Mouse (Mus musculus): ENCODE data around the gene S1pr2.

Gene S1pr2

GRCm38 (mm10) chr9:20966747-20967146 lies 9.8 kb downstream of the S1pr2 start:
- no peak for DNase-seq (ENCODE audit: low spot score)

GRCm38 (mm10) chr9:20966008-20966407 lies 10.6 kb downstream of the S1pr2 start:
- no peak for DNase-seq (ENCODE audit: low spot score)

GRCm38 (mm10) chr9:20965606-20966005 lies 11.0 kb downstream of the S1pr2 start:
- DNase-seq (ENCODE audit: low spot score): no peak

- DNase-seq (ENCODE audit: low spot score): no peak
Measured at GRCm38 (mm10) chr9:20961557-20961956, 15.0 kb downstream of the S1pr2 start.

- DNase-seq (ENCODE audit: low spot score): no peak
Measured at GRCm38 (mm10) chr9:20959430-20959938, 17.1 kb downstream of the S1pr2 start, which contains the start of gene Dnmt1. Dnmt1 (minus strand) TSS chr9:20959888.

- no peak for DNase-seq (ENCODE audit: low spot score)
Measured at GRCm38 (mm10) chr9:20956989-20957388, 19.6 kb downstream of the S1pr2 start.

GRCm38 (mm10) chr9:20952520-20953227 lies 23.9 kb downstream of the S1pr2 start:
- peak; percentile 97 for DNase-seq (ENCODE audit: low spot score)

- DNase-seq (ENCODE audit: low spot score): no peak
Measured at GRCm38 (mm10) chr9:20951966-20952519, 24.5 kb downstream of the S1pr2 start.

- no peak for DNase-seq (ENCODE audit: low spot score)
Measured at GRCm38 (mm10) chr9:20951441-20951840, 25.1 kb downstream of the S1pr2 start.

- no peak for DNase-seq (ENCODE audit: low spot score)
Measured at GRCm38 (mm10) chr9:20950419-20950818, 26.2 kb downstream of the S1pr2 start.

- no peak for DNase-seq (ENCODE audit: low spot score)
Measured at GRCm38 (mm10) chr9:20946066-20946880, 30.3 kb downstream of the S1pr2 start.

GRCm38 (mm10) chr9:20944697-20945370 lies 31.7 kb downstream of the S1pr2 start:
- no peak for DNase-seq (ENCODE audit: low spot score)

GRCm38 (mm10) chr9:20943911-20944310 lies 32.7 kb downstream of the S1pr2 start:
- DNase-seq (ENCODE audit: low spot score): no peak

- no peak for DNase-seq (ENCODE audit: low spot score)
Measured at GRCm38 (mm10) chr9:20943396-20943795, 33.2 kb downstream of the S1pr2 start.

- DNase-seq (ENCODE audit: low spot score): no peak
Measured at GRCm38 (mm10) chr9:20923258-20923657, 53.3 kb downstream of the S1pr2 start.

GRCm38 (mm10) chr9:20916160-20916559 lies 60.4 kb downstream of the S1pr2 start:
- no peak for DNase-seq (ENCODE audit: low spot score)
